Mouse (Mus musculus) gastrocnemius, postnatal 36 days (tissue): Measurements from ENCODE around the gene Lime1. TPM values are rescaled to one million over a fixed set of nuclear protein-coding genes. Genes with fewer than 3 reads are reported as not detected.

Experiments used
- DNase-seq, 2 experiments: peaks; one replicate each; pipeline ENCODE4 v3.0.0; 2022
- intact Hi-C: fragments of 180-260 bp; cut with DNase I; formaldehyde crosslinking; loops from one replicate; pipeline ENCODE4 v1.15.1; 2025
- long read RNA-seq, 2 experiments: library from polyadenylated mRNA; stranded (forward); transcript quantifications; one replicate each; pipeline ENCODE4 v2.0.0; 2021
- total RNA-seq, 2 experiments: library from RNA; stranded (reverse); gene quantifications; 2 replicates each; pipeline ENCODE4 v1.2.3; 2021

Gene Lime1
- total RNA-seq: 1 to 10 TPM; 4.7 to 5.2 TPM
- long read RNA-seq, experiment 1, partial matches to known transcripts: 0 of 3 reads
- long read RNA-seq, experiment 1, other reads (novel, unspliced or antisense): 3 of 3 reads
- long read RNA-seq, experiment 2: 0 reads

DNA sequence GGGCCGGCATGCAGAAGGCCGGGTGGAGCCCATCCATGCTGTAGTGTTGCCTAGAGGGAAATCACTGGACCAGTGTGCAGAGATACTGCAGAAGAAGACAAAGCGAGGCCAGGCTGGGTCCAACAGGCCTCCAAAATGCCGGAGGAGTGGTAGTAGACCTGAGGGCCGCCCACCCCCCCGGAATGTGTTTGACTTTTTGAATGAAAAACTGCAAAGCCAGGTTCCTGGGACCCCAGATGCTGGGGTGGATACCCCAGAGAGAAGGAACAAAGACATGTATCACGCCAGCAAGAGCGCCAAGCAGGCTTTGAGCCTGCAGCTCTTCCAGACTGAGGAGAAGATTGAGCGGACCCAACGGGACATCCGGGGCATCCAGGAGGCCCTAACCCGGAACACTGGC, at the start of gene Lime1:
TSS of gene Lime1 (plus strand) at position 301 of the 400 bp plus-strand sequence.
- DNase-seq: no peak
- intact Hi-C loops: no loop called here

DNA sequence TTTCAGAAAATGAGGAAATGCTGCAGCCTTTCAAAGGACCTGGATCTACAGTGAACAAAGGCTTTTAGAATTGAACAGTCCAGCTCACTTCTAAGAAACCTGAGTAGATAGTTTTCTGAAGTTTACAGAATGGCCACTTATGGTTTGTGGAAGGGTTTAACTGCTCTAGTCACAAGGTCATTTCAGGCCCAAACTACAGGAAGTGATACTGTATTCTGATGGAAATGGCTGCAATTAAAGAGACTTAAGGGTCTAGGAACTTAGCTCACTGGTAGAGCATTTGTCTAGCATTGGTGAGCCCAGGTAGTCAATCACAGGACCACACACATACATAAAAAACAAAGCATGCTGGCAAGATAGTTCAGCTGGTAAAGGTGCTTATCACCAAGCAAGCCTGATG, 47.3 kb upstream of the Lime1 start:
- intact Hi-C loops: no loop called here

DNA sequence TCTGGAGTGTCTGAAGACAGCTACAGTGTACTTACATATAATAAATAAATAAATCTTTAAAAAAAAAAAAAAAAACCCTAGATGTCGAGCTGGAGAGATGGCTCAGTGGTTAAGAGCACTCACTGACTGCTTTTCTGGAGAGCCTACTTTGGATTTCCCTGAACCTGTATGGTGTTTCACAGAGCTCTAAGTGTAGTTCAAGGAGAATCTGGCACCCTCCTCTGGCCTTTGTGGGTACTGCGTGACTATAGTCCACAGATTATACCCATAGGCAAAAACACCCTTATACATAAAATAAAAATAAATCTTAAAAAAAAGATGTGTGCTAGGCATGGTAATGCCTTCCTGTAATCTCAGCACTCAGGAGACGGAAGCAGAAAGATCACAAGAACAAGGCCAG, 45.9 kb upstream of the Lime1 start:
- intact Hi-C loops: loop anchor here (1.0 kb wide), 1 partner anchor 149 kb away; no protein-coding TSS in a partner anchor
- DNase-seq: peak; percentile 48 to 60

More for the DNA sequence above, 47.3 kb upstream of the Lime1 start:
- DNase-seq: no peak

DNA sequence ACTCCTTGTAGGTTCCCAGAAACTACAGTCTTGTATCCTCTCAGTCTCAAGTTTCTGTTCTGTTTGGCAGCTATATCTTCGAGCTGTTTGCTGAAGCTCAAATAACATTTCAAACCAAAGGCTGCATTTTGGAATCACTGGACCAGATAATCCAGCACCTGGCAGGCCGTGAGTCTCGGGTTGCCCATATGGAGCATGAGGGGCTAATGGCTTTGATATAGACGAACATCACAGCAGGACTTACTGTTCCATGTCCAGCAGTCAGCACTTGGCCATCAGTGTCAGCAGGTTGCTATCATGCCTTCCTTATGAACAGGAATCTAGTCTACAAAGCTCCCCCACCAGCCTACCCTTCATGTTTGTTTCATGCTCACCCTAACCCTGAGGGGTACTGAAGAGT, 39.5 kb upstream of the Lime1 start:
- intact Hi-C loops: no loop called here
- no peak for DNase-seq

DNA sequence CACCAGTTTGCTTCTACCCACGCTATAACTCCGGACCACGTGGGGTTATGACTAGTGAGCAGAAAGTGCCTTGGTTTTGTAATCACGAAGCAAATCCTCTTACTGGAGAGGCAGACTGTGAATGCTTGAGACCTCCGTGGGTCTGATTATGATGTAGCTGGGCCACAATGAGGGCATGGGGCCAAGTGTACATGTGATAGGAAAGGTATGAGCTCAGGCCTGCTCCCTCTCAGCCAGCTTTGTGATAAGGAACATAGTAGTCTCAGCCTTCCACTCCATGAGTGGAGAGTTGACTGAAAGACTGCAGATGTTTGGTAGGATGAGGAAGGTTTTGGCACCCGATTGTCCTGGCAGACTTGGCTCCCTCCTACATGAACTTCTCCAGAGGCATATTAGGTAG, 37.1 kb upstream of the Lime1 start:
- intact Hi-C loops: no loop called here
- DNase-seq: no peak

DNA sequence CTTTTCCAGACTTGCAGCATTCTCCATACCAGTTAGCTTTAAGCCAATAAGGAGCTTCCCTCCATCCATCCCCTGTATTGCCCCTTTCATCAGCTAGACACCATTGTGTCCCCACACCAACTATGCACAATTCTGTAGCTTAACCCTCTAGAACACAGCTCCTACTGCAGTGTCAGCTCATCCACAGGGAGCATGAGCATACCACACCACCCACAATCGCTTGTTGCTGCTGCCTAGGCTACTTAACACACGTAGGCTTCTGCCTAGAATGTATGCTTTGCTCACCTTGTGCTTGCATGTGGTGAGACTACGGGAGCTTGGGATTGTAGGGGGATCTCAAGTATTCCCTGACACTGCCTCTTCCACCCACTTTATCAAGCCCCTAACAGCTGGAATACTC, 23.1 kb upstream of the Lime1 start:
- no peak for DNase-seq
- intact Hi-C loops: no loop called here

DNA sequence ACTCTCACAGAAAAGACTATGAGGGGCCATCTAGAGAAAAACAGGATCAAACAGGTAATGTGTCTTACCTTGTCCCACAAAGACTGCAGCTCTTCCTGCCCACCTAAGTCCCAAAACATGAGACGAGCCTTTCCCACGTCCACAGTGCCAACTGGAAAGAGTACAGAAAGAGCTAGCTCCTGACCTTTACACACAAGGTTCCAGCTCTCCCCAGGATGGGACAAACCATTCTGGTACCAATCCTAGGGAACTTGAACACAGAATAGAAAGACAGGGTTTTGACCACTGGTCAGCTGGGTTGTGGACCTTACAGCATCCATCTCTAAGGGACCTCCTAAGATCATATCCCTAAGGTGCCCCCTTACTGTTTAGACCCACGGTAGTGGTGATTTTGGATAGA, 15.9 kb upstream of the Lime1 start:
- intact Hi-C loops: no loop called here
- no peak for DNase-seq

DNA sequence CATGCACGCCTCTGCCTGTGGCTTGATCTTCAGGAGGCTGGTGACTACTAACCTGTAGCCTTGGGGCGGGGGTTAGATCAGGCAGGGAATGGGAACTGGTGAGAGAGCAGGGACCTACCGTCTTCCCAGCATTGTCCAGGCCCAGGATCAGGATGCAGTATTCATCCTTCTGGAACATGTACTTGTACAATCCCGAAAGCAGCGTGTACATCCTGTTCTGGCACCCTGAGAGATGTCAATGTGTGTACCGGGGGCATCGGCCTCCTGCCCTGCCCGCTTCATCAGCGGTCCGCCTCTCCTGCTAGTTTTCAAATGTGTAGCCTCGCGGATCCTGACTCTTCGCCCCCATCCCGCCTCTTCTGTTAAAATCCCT, 15.4 kb upstream of the Lime1 start:
- intact Hi-C loops: no loop called here

DNA sequence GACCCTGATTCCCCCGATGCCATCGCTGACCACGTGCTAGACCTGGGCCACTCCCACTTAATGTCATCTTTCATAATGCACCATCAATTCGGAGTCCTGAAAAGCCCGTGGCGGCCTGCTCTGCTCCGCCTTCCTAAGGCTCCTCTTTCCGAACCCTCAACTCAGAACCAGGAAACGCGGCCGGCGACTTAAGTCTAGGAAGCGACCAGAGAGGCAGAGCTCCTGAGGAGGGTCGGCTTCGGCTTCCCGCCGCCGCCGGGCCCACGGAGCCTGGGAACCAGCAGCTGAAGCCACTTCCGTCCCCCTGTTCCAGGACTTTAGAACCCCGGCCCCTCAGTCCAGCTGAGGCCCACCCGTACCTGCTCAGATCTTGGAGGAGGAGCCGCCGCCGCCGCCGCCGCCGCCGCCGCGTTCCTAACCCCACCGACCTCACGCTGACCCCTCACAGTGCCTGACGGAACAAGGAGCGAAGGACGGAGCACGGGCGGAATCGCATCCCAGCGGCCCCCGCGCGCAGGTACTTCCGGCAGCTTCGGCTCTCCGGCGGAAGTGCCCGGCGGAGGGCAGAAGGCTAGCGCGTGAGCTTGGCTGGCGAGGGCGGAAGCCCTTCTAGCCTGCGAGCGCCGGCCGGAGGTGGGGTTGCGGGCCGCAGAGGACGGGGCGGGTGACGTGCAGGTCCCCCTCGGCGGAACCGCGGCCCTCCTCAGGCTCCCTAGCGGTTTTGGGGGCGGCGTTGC, 14.8 kb upstream of the Lime1 start, which contains the start of the genes Zgpat and Arfrp1:
TSS of gene Zgpat (plus strand) at position 69 of the 737 bp plus-strand sequence.
TSS of gene Arfrp1 (minus strand) at position 545 of the 737 bp plus-strand sequence.
- intact Hi-C loops: no loop called here

More for the DNA sequence above, 15.4 kb upstream of the Lime1 start:
- DNase-seq: no peak

DNA sequence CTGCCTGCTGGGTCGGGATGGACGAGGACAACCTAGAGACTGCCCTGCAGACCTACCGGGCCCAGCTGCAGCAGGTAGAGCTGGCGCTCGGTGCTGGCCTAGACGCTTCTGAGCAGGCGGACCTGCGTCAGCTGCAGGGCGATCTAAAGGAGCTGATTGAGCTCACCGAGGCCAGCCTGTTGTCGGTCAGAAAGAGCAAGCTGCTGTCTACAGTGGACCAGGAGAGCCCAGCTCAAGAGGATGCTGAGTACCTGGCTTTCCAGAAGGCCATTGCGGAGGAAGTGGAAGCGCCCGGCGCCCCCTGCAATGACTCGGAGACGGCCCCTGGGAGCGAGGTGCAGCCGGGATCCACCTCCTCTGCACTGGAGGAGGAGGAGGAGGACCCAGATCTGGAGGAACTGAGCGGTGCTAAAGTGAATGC, 14.2 kb upstream of the Lime1 start:
- DNase-seq: no peak
- intact Hi-C loops: no loop called here

More for the DNA sequence above, 14.8 kb upstream of the Lime1 start, which contains the start of the genes Zgpat and Arfrp1:
- DNase-seq: peak; percentile 79 to 80

DNA sequence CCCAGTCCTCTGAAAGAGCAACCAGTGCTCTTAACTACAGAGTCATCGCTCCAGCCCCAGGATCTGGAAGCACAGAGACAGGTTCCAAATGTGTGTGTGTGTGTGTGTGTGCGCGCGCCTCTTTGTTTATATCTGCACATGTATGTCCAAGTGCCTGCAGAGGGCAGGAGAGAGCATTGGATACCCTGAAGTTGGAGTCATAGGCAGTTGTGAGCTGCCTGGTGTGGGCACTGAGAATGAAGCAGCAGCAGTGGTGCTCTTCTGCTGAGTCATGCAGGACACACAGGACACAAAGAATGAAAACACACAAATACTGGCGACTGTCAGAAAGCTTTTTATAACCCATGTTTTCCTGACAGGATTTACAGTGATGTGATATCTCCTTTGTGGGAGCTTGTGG, 9.9 kb upstream of the Lime1 start:
- DNase-seq: no peak
- intact Hi-C loops: no loop called here

DNA sequence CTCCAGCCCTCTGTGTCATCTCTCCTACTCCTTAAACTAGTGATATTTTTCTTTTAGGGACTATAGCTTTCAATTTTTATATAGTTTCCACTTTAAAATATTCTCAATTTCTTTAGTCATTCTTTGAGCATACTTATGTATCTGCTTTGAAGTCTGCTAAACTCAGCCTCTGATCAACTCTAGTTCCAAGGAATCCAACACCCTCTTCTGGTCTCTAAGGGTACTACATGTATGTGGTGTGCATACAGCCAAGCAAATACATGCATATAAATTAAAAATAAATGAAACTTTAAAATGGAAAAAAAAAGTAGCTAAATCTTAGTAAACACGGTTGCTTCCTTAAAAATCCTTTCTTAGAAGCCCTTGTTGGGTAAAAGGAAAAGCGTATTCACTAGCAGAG, 4.1 kb upstream of the Lime1 start:
- intact Hi-C loops: no loop called here
- no peak for DNase-seq

DNA sequence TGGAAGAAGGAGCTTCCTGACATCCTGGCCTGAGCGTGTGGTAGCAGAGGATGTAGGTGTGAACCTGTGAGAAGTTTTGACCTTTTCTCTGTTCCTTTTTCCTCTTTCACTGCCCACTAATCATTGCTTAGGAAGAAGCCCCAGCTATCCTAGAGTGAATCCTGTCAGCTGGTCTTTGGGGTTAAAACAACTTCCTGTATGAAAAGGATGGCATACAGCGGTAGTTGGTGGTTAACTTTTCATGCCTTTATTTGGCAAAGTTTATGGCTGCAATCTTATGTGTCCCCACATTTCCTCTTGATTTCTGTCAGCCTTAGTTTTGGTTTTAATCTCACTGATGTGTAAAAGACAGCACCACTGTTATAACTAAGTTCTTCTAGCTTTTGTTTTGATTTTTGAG, 2.6 kb upstream of the Lime1 start:
- DNase-seq: no peak
- intact Hi-C loops: no loop called here

DNA sequence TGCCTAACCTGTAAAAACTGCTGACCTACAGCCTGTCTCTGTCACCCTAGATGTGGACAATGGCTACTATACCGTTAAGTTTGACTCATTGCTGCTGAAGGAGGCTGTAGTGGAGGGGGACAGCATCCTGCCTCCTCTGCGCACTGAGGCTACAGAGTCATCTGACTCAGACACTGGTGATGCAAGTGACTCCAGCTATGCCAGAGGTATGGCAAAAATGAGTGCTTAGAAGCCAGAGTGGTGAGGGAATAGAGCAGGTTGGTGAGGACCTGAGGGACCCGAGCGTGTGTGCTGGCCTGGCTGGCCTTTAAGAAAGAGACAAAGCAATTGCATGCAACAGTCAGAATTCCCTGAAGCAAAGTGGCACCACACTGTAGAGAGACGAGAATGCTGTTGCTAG, 1.2 kb upstream of the Lime1 start:
- intact Hi-C loops: no loop called here
- no peak for DNase-seq

DNA sequence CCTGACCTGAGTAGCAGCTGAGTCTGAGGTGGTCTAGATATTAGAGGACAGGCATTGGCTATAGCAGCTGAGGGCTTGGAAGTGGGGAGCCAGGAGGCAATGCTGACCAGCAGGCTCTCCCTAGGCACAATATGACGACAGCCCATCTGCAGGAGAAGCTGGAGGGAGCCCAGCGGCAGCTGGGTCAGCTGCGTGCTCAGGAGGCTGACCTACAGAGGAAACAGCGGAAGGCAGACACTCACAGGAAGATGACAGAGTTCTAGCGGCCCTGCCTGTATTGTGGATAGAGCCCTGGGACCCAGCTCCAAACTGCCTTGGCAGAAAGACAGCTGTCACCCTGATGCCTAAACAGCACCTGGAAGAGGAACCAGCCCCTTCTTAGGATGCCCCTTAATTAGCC, 373 bp downstream of the Lime1 start:
- no peak for DNase-seq
- intact Hi-C loops: no loop called here

DNA sequence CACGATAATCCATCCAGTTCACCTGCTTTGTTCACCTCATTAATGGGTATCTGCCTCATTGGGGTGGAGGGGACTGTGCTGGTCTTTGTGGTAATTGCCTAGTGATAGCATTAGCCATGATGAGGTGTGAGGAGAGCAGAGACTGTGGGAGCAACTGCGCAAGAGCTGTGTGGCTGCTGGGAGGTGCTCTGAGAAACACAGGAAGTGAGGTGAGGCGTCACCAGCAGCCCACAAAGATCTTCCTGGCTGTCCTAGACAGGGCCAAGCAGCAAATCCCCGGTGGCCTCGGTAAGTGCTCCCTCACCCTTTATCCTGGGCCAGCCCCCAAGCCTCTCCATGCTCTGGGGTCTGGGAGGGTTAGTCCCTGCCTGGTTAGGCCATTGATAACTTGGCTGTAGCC, 1.2 kb downstream of the Lime1 start:
- intact Hi-C loops: no loop called here
- no peak for DNase-seq

DNA sequence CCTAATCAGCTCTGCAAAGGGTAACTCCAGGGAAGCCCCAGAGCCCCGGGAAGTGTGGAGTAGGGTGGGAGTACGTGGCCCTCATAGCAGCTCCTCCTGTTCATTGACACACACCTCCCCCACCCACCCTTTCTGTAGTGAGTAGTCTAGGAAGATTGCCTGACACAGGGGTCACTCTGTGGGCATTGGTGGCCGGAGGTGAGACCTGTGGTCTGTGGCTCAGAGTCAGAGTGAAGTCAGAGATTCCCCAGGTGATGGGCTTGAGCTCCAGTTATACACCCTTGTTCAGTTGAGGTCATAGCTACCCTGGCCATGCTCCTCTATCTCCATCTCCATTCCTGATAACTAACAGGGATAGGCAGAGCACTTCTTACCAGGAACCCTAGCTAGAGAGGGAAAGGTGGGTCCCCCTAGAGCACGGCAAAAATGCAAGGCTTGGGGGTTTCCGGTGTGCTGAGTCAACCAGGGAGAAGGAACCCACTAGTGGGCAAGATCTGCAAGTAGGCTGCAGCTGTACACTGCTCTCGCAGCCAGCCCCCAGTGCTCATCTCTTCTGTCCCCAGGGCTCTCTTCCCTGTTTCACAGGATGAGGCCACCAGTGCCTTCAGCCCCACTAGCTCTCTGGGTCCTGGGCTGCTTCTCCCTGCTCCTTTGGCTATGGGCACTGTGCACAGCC, 1.9 kb downstream of the Lime1 start:
- intact Hi-C loops: no loop called here
- no peak for DNase-seq

DNA sequence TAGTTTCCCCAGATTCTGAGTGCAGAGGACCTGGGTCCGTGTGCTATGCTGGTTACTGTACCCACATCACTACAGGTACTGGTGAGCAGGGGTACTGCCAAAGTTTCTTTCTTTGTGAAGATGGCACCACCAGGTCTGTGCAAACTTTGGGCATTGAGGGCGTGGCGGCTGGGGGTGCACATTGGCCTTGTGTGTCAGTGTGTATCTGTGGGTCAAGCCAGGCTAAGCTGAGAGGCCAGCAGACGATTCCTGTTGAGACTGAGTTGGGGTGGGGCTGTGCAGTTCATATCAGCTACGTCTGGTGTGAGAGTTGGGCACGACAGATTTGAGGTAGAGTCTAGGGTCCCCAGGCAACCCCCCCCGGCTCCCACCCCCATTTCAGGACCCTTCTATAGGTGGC, 4.6 kb downstream of the Lime1 start:
- DNase-seq: no peak
- intact Hi-C loops: no loop called here

DNA sequence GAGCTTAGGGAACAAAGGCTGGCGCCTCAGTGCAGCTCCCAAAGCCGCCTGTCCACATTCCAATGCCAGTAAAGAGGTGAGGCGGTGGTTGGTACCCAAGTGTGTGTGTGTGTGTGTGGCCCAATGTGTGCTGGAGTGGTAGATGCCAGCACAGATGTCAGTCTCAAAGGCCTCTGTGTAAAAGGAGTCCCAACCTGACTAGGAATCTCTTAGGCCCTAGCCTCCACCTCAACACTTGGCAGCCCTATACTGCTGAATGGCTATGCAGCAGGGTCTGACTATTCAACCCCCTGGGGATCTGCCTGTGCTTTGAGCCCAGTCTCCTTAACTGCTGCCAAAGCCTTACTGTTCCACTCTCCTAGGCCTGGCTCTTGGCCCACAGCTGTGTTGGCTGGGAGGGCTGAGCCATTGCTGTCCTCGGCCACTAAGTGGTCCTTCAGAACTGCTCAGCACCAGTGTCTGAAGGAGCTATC, 5.1 kb downstream of the Lime1 start:
- intact Hi-C loops: no loop called here
- peak; percentile 62 to 77 for DNase-seq

DNA sequence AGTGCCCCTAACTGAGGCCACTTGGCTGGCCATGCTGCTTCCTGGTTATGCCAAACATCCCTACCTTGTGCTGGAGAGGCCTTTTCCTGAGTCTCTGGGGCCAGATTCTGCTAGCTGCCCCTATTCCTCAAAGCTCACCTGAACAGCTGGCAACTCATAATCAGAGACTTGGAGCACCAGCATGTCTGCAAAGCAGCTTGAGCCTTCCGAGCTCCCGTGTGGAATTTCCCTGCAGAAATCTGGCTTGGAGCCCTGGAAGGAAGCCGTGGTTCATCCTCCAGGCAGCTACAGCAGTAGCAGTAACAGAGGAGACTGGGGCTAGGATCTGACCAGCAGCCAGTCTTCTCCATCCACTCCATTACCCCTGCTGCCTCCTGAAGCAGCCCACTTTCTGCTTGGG, 6.0 kb downstream of the Lime1 start:
- intact Hi-C loops: no loop called here
- DNase-seq: peak; percentile 53 to 63

DNA sequence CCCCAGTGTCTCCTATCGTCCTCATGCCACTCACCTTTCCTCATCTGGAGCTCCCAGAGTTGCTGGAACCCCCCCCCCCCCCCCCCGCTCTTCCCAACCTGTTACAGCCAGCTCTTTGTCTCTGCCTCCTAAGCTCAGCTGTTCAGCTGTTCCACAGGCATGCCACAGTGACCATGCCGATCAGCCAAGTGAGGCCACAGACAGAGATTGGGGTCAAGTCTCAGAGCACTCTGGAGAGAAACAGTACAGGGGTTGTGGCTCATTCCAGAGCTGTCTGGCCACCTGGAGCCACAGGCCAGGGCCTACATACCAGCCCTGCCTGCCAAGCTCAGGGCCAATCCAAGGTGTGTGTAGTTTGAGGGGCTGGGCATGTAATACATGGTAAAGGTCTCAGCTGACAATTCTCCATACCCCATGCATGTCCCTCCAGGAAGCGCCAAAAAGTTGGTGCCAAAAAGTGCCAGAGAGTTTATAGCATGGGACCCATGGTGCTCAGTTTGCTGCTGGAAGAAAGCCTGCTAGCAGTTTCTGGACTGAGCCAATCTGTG, 6.9 kb downstream of the Lime1 start:
- intact Hi-C loops: no loop called here
- no peak for DNase-seq
